Mouse (Mus musculus) erythroblast, embryonic 14.5 days (primary cell): ENCODE measurements around the gene Micall1.

Experiments used
- GATA1 ChIP-seq: IDR thresholded peaks from 2 replicates; pipeline ENCODE4 v1.6.1; 2012; ENCODE audit warnings: low read length, inconsistent platforms, mixed read lengths
- TAL1 ChIP-seq: IDR thresholded peaks from 3 replicates; pipeline ENCODE4 v1.6.1; 2012; ENCODE audit warnings: low read length, inconsistent platforms, mixed read lengths

DNA sequence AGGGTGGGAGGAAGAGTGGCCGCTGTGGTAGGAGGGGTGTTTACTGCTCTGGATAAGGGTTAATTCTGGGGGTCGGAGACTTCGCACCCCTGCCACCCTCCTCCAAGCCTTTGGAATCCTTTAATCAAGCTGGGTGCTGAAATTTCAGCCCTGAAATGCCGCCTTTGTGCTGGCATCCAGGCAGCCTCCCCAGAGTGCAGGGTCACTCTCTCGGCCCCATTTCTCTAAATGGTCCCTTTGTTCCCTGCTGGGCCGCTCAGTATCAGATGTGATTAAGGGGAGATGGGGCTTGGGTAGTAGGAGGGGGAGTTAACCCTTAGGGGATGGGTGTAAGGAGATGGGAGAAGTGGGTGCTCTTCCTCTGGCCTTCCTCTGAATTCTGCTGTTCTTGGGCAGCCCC, 44.0 kb downstream of the Micall1 start:
- TF ChIP-seq GATA1, result no peak
- no peak for TF ChIP-seq TAL1
